Mouse (Mus musculus): ENCODE measurements around the gene Rpl31. TPM values are rescaled to one million over a fixed set of nuclear protein-coding genes. Genes with fewer than 3 reads are reported as not detected.
A peak's percentile ranks its signal among the peaks of the same experiment; 100 is the strongest.

Gene Rpl31
- polyA plus RNA-seq, 1 experiment, result 599 TPM

DNA sequence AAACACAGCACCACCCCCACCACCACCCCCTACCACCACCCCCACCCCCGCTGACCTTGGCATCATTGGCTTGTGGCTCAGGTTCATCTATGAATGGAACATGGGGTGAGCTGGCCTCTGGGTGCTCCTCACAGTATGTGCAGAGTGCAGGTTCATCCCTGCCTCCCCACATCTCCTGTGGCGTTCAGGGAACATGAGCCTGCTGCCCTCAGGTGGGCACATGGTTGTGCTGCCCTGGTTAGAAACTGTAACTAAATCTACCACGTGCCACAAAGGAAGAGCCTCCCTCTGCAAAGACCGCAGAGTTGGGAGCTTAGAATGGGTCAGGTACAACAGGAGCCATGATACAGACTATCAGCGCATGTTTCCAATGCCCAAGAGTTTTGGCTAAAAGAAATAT lies 24.4 kb upstream of the Rpl31 start:
- no peaks in the 10 kb centered on the region for H3K27me3 ChIP-seq (ENCODE audit: control insufficient read depth, insufficient read depth, low read length)
- TF ChIP-seq POLR2A (IDR thresholded peaks at IDR 0.05; ENCODE audit: borderline replicate concordance, insufficient read depth, low read length) (no peak), CTCF (IDR thresholded peaks at IDR 0.05; ENCODE audit: borderline replicate concordance, insufficient read depth, low read depth, low read length) (no peak)
- no peak overlapping the region for H3K27ac ChIP-seq (ENCODE audit: insufficient read depth, low read length)
- H3K4me1 ChIP-seq (ENCODE audit: control insufficient read depth, insufficient read depth, low read length), result no peaks in the 10 kb centered on the region
- DNase-seq, result no peak
- WGBS, result 78% methylated on average over 5 of the region's 5 CpGs
- no peak overlapping the region for H3K4me3 ChIP-seq (replicated peaks; ENCODE audit: insufficient read depth, low read depth, low read length)

DNA sequence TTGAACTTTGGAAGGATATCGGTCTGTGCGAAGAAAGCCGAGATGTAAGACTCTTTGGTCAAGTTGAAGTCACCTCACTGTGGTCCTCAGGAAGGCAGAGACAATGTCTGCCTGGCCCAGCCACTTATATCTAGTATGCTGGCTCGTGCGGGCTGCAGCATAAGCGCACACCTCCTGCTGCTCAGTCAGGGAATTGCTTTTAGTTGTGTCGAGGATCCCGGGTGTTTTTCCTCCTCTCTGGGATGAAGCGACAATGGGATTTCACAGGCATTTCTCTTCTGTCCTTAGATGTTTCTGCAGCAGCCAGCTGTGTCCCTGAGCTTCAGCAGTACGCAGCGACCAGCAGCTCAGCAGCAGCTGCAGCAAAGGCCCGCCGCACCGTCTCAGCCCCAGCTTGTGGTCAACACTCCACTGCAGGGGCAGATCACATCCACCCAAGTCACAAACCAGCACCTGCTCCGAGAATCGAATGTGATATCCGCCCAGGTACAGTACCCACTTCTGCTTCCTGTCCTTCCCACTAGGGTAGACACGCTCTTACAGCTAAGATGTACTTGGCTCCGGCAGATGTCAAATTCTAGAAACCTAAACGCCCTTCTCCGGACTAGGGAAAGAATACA lies 22.6 kb upstream of the Rpl31 start:
- no peak for TF ChIP-seq POLR2A (IDR thresholded peaks at IDR 0.05; ENCODE audit: borderline replicate concordance, insufficient read depth, low read length)
- no peak for TF ChIP-seq CTCF (IDR thresholded peaks at IDR 0.05; ENCODE audit: borderline replicate concordance, insufficient read depth, low read depth, low read length)
- Histone ChIP-seq H3K27ac (ENCODE audit: insufficient read depth, low read length) (no peak overlapping the region), H3K4me1 (ENCODE audit: control insufficient read depth, insufficient read depth, low read length) (peaks cover 5% of the 10 kb centered on the region; the same call in 1 of the 2 replicates), H3K4me3 (replicated peaks; ENCODE audit: insufficient read depth, low read depth, low read length) (no peak overlapping the region), H3K27me3 (ENCODE audit: control insufficient read depth, insufficient read depth, low read length) (no peaks in the 10 kb centered on the region)
- no peak for DNase-seq
- WGBS, result 63% methylated on average over 21 of the region's 21 CpGs

DNA sequence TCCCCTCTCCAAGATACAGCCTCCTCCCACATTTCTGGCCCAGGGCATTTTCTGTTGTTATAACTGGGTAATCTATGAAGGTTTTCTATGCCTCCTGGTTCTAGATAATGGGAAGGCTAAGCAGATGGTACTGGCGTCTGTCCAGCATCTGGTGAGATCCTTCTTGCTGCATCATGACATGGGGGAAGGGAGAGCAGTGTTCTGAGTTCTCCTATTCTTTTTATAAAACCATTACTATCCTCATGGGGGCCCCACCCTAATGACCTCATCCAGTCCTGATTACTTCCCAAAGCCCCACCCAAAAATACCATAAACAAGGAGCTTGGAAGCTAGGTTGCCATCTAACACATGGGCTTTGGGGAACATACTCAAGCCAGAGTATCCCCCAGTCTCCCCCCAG lies 18.6 kb upstream of the Rpl31 start:
- peak; percentile 59 to 71 for DNase-seq
- Histone ChIP-seq H3K4me1 (ENCODE audit: control insufficient read depth, insufficient read depth, low read length) (peaks cover 5% of the 10 kb centered on the region; the same call in 1 of the 2 replicates), H3K27ac (ENCODE audit: insufficient read depth, low read length) (no peak overlapping the region), H3K27me3 (ENCODE audit: control insufficient read depth, insufficient read depth, low read length) (no peaks in the 10 kb centered on the region), H3K4me3 (replicated peaks; ENCODE audit: insufficient read depth, low read depth, low read length) (no peak overlapping the region)
- TF ChIP-seq CTCF (IDR thresholded peaks at IDR 0.05; ENCODE audit: borderline replicate concordance, insufficient read depth, low read depth, low read length) (no peak), POLR2A (IDR thresholded peaks at IDR 0.05; ENCODE audit: borderline replicate concordance, insufficient read depth, low read length) (no peak)
- WGBS, result 11% methylated on average over 1 of the region's 1 CpGs

DNA sequence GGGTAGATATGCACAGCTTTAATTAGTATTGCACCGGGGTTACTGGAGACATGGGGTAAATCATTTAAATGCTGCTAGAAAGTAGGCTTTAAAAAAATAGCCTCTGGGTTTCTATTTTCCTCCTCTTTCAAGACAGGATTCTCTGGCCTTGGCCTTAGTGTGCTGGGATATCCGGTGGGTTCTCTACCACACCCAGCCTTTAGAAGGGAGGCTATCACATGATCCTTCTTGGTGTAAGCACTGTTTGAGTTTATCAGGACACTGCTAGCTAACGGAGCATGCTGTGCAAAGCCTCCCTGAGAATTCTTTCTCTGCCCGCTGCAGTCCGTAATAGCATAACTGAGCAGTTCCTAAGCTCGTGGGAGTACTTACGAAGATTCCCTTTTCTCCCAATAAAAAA lies 18.2 kb upstream of the Rpl31 start:
- 81% methylated on average over 7 of the region's 7 CpGs for WGBS
- H3K4me1 ChIP-seq (ENCODE audit: control insufficient read depth, insufficient read depth, low read length), result peaks cover 5% of the 10 kb centered on the region; the same call in 1 of the 2 replicates
- no peaks in the 10 kb centered on the region for H3K27me3 ChIP-seq (ENCODE audit: control insufficient read depth, insufficient read depth, low read length)
- no peak overlapping the region for H3K27ac ChIP-seq (ENCODE audit: insufficient read depth, low read length)
- DNase-seq, result no peak
- TF ChIP-seq CTCF (IDR thresholded peaks at IDR 0.05; ENCODE audit: borderline replicate concordance, insufficient read depth, low read depth, low read length), result no peak
- TF ChIP-seq POLR2A (IDR thresholded peaks at IDR 0.05; ENCODE audit: borderline replicate concordance, insufficient read depth, low read length), result no peak
- no peak overlapping the region for H3K4me3 ChIP-seq (replicated peaks; ENCODE audit: insufficient read depth, low read depth, low read length)

DNA sequence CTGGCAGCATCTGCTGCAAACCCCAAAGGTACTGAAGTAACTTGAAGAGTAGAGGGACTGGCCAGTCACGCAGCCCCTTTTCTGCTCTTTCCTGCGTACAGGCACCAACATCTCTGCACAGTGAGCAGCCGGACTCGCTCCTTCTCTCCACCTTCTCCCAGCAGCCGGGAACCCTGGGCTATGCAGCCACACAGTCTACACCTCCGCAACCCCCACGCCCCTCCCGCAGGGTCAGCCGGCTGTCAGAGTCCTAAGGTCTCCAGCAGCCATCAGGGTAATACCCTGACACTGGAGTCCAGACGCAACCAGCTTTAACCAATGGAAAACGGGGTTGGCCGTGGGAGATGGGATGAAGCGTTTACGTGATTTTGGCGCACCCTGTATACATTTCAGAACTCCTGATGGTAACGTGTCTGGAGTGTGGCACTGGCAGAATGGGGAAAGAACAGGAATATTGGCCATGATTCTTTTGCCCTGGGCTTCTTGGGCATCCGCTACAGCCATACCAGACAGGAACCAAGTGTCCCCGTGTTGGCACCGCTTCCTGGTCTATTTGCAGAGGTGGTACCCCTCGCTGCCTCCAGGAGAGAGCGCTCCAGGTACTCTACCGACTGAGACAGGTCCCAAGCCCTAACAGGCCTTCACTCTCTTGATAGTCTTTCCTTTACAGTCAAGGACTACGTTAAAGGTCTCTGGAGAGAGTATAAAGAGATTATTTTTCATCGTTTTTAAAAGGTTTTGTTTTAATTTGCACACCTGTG lies 5.7 kb upstream of the Rpl31 start:
- DNase-seq, result peak in 1 of 2 experiments; percentile 18
- H3K4me1 ChIP-seq (ENCODE audit: control insufficient read depth, insufficient read depth, low read length), result no peaks in the 10 kb centered on the region
- TF ChIP-seq CTCF (IDR thresholded peaks at IDR 0.05; ENCODE audit: borderline replicate concordance, insufficient read depth, low read depth, low read length), result peak; percentile 16; the same call in 1 of the 2 replicates
- TF ChIP-seq POLR2A (IDR thresholded peaks at IDR 0.05; ENCODE audit: borderline replicate concordance, insufficient read depth, low read length), result no peak
- H3K27me3 ChIP-seq (ENCODE audit: control insufficient read depth, insufficient read depth, low read length), result no peaks in the 10 kb centered on the region
- H3K27ac ChIP-seq (ENCODE audit: insufficient read depth, low read length), result no peak overlapping the region
- 36% methylated on average over 24 of the region's 24 CpGs for WGBS
- H3K4me3 ChIP-seq (replicated peaks; ENCODE audit: insufficient read depth, low read depth, low read length), result peak overlapping the region; percentile 46

DNA sequence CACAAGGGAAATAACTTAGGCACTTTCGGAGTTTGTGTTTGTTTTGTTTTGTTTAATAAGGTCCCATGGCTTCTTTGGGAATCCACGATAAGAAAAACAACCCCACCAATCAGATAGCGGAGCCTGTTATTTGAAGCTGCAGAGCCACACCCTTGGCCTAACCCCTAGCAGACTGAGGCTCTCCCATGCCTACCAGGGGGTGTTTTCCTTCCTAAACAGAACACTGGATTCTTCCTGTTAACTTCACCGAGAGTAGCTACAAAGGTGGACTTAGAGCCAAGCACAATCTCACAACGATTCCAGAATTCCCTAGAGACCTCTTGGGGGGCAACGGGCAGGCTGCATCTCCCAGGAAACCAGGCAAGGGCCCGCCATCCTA lies 5.1 kb upstream of the Rpl31 start:
- TF ChIP-seq CTCF (IDR thresholded peaks at IDR 0.05; ENCODE audit: borderline replicate concordance, insufficient read depth, low read depth, low read length) (no peak), POLR2A (IDR thresholded peaks at IDR 0.05; ENCODE audit: borderline replicate concordance, insufficient read depth, low read length) (no peak)
- WGBS, result 58% methylated on average over 7 of the region's 7 CpGs
- Histone ChIP-seq H3K27ac (ENCODE audit: insufficient read depth, low read length) (no peak overlapping the region), H3K4me3 (replicated peaks; ENCODE audit: insufficient read depth, low read depth, low read length) (no peak overlapping the region), H3K4me1 (ENCODE audit: control insufficient read depth, insufficient read depth, low read length) (no peaks in the 10 kb centered on the region), H3K27me3 (ENCODE audit: control insufficient read depth, insufficient read depth, low read length) (no peaks in the 10 kb centered on the region)
- peak in 1 of 2 experiments; percentile 3 for DNase-seq

DNA sequence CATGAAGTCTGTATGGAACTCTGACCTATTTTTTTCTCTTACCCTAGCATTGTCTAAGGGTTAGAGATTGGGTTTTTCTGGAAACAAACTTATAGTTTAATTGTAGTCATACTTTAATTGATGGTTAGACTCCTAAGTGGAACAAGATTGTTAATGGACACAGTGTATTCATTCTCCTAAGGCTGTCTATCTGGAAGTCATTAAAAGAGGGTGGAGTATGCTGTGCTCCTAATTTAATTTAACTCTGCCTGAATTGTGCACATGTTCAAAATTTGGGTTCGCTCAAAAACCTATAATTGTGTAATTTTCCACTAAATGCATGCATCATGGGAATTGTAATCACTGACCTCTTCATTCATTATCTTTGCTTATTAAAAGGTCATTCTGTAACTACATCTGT lies 2.1 kb upstream of the Rpl31 start:
- Histone ChIP-seq H3K27ac (ENCODE audit: insufficient read depth, low read length) (no peak overlapping the region), H3K27me3 (ENCODE audit: control insufficient read depth, insufficient read depth, low read length) (no peaks in the 10 kb centered on the region), H3K4me3 (replicated peaks; ENCODE audit: insufficient read depth, low read depth, low read length) (no peak overlapping the region), H3K4me1 (ENCODE audit: control insufficient read depth, insufficient read depth, low read length) (no peaks in the 10 kb centered on the region)
- TF ChIP-seq CTCF (IDR thresholded peaks at IDR 0.05; ENCODE audit: borderline replicate concordance, insufficient read depth, low read depth, low read length) (no peak), POLR2A (IDR thresholded peaks at IDR 0.05; ENCODE audit: borderline replicate concordance, insufficient read depth, low read length) (no peak)
- WGBS, result 96% methylated on average over 1 of the region's 1 CpGs
- DNase-seq, result no peak

DNA sequence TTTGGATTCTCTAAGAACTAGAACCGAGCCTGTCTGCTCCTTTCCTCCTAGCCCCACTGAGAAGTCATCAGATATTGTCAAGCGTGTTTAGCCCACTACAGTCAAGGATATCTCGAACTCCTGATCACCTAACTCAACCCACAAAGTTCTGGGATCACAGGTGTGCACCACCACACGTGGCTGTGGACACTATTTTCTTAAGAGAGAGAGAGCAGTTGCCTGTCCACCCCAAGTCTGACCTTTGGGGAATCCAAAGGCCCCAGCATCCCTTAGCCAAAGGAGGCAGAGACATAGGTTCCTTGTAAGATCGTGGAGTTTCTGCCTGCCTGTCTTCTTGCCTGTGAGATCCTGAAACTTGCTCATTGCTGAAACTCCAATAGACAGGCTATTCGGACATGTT lies 597 bp upstream of the Rpl31 start:
- no peak for TF ChIP-seq POLR2A (IDR thresholded peaks at IDR 0.05; ENCODE audit: borderline replicate concordance, insufficient read depth, low read length)
- TF ChIP-seq CTCF (IDR thresholded peaks at IDR 0.05; ENCODE audit: borderline replicate concordance, insufficient read depth, low read depth, low read length), result no peak
- Histone ChIP-seq H3K4me3 (replicated peaks; ENCODE audit: insufficient read depth, low read depth, low read length) (peak overlapping the region; percentile 69), H3K4me1 (ENCODE audit: control insufficient read depth, insufficient read depth, low read length) (no peaks in the 10 kb centered on the region), H3K27ac (ENCODE audit: insufficient read depth, low read length) (peak overlapping the region; percentile 30), H3K27me3 (ENCODE audit: control insufficient read depth, insufficient read depth, low read length) (no peaks in the 10 kb centered on the region)
- 20% methylated on average over 6 of the region's 6 CpGs for WGBS
- no peak for DNase-seq

Measured in cerebellum, adult 2 months (tissue).